Mouse (Mus musculus): ENCODE measurements around the gene Cntnap5a. TPM values are rescaled to one million over a fixed set of nuclear protein-coding genes. Genes with fewer than 3 reads are reported as not detected.

The Cntnap5a gene
- polyA plus RNA-seq, 1 experiment from 2014 or later, result 0.07 TPM

GRCm38 (mm10) chr1:116488780-116489569, 804.4 kb downstream of the Cntnap5a start:
- Histone ChIP-seq H3K4me1 (ENCODE audit: control insufficient read depth, insufficient read depth, low read length) (no peaks in the 10 kb centered on the region), H3K27ac (ENCODE audit: low read depth, low read length) (no peak overlapping the region), H3K9ac (ENCODE audit: low read length) (no peak overlapping the region), H3K36me3 (ENCODE audit: control insufficient read depth, insufficient read depth, low read length) (no peaks in the 10 kb centered on the region), H3K4me2 (no peak overlapping the region), H3K4me3 (ENCODE audit: low read depth, low read length) (no peak overlapping the region), H3K27me3 (ENCODE audit: control insufficient read depth, insufficient read depth, low read length) (no peaks in the 10 kb centered on the region), H3K9me3 (ENCODE audit: control insufficient read depth, low read length) (no peaks in the 10 kb centered on the region)
- DNase-seq (ENCODE audit: low spot score, missing footprints) (no peak), ATAC-seq (ENCODE audit: low FRiP score) (0 out of 2 replicates have a peak, but pooled peaks have one; percentile 14)
- WGBS, result 56% methylated on average over 1 of the region's 1 CpGs

- DNase-seq (ENCODE audit: low spot score, missing footprints), result no peak
- no peak for ATAC-seq (ENCODE audit: low FRiP score)
- Histone ChIP-seq H3K9me3 (ENCODE audit: control insufficient read depth, low read length) (no peaks in the 10 kb centered on the region), H3K4me2 (no peak overlapping the region), H3K9ac (ENCODE audit: low read length) (no peak overlapping the region), H3K4me3 (ENCODE audit: low read depth, low read length) (no peak overlapping the region), H3K27ac (ENCODE audit: low read depth, low read length) (no peak overlapping the region), H3K4me1 (ENCODE audit: control insufficient read depth, insufficient read depth, low read length) (no peaks in the 10 kb centered on the region), H3K27me3 (ENCODE audit: control insufficient read depth, insufficient read depth, low read length) (no peaks in the 10 kb centered on the region), H3K36me3 (ENCODE audit: control insufficient read depth, insufficient read depth, low read length) (no peaks in the 10 kb centered on the region)
- WGBS, result 84% methylated on average over 4 of the region's 4 CpGs
These were observed 893.6 kb downstream of the Cntnap5a start for GRCm38 (mm10) chr1:116577969-116578666.

- ATAC-seq (ENCODE audit: low FRiP score), result no peak
- Histone ChIP-seq H3K9me3 (ENCODE audit: control insufficient read depth, low read length) (no peaks in the 10 kb centered on the region), H3K27me3 (ENCODE audit: control insufficient read depth, insufficient read depth, low read length) (no peaks in the 10 kb centered on the region), H3K4me2 (no peak overlapping the region), H3K9ac (ENCODE audit: low read length) (no peak overlapping the region), H3K27ac (ENCODE audit: low read depth, low read length) (no peak overlapping the region), H3K4me1 (ENCODE audit: control insufficient read depth, insufficient read depth, low read length) (no peaks in the 10 kb centered on the region), H3K36me3 (ENCODE audit: control insufficient read depth, insufficient read depth, low read length) (no peaks in the 10 kb centered on the region), H3K4me3 (ENCODE audit: low read depth, low read length) (no peak overlapping the region)
- no peak for DNase-seq (ENCODE audit: low spot score, missing footprints)
These were observed 931.7 kb downstream of the Cntnap5a start for GRCm38 (mm10) chr1:116616272-116616671.

Small RNA genes lying within 50 kb of the gene (microRNA-seq; reads per million reads assigned to microRNA genes)
- gene Gm23393, result not detected

All from midbrain, embryonic 11.5 days (tissue).